Mouse (Mus musculus): ENCODE measurements at regions not wholly inside any gene's neighbourhood (a gene's known extent, or its start where the extent isn't known, plus 50 kb on each side); places are given as distances from the start of the nearest gene placed in this dataset.
A peak's percentile ranks its signal among the peaks of the same experiment; 100 is the strongest.

DNA sequence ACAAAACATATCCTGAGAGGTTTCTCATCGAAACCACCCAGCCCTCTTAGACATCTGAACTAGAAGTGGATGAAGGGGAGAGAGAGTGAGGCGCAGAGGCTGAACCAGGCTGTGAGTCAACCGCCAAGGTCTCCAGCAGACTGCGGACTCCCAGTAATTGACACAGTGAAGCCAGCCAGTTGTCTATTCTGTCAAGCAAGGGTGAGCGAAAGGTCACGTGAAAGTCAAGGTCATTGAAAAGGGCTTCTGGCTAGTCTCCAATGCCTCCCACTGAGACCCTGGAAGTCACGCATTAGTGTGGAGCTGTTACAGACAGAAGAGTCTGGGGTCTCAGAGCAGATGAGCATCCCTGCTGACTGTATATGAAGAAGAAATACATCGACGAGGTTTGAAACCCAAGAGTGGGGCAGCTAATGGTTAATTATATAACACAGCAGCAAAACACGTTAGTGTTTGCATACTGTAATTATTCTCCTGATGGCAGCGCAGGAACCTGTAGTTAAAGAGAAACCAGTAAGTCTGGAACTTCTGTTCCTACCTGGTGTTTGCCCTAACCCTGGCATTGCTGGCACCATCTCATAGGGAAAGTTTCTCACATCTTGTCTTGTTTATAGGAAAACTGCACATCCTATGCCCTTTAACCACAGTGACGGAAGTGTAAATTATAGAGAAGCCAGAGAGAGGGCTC lies 181.5 kb upstream of the Jmjd1c start:
- TF ChIP-seq CTCF (IDR thresholded peaks at IDR 0.05; ENCODE audit: insufficient read depth, low read depth, low read length) (no peak), POLR2A (IDR thresholded peaks at IDR 0.05; ENCODE audit: insufficient read depth, low read depth, low read length) (no peak)
- WGBS = 43% methylated on average over 12 of the region's 12 CpGs
- Histone ChIP-seq H3K27ac (ENCODE audit: insufficient read depth, low read depth, low read length) (no peak overlapping the region), H3K4me3 (ENCODE audit: insufficient read depth, low read depth, low read length) (no peak overlapping the region), H3K4me1 (ENCODE audit: control insufficient read depth, insufficient read depth, low read length) (peaks cover 18% of the 10 kb centered on the region)

DNA sequence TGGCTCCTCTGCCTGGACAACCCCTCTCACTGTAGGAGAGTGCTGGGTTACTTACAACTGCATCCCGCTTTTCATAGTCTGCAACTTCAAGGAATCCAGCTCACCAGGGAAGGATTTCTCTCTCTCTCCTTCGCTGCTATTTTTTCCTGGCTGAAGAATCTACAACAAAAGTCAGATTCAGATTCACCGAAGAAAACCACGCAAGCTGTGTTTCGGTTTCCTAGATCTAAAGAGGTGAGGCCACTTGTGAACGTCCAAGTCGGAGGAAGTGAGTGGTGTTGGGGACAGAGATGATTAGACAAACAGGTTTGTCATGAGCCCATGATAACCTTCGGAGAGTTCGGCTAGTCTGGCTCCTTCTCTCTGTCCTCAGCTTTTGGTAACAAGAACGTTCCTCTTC lies 180.1 kb upstream of the Jmjd1c start:
- WGBS = 68% methylated on average over 10 of the region's 10 CpGs
- H3K4me1 ChIP-seq (ENCODE audit: control insufficient read depth, insufficient read depth, low read length) = peaks cover 27% of the 10 kb centered on the region
- TF ChIP-seq CTCF (IDR thresholded peaks at IDR 0.05; ENCODE audit: insufficient read depth, low read depth, low read length) (no peak), POLR2A (IDR thresholded peaks at IDR 0.05; ENCODE audit: insufficient read depth, low read depth, low read length) (no peak)
- no peak overlapping the region for H3K27ac ChIP-seq (ENCODE audit: insufficient read depth, low read depth, low read length)
- H3K4me3 ChIP-seq (ENCODE audit: insufficient read depth, low read depth, low read length) = no peak overlapping the region

DNA sequence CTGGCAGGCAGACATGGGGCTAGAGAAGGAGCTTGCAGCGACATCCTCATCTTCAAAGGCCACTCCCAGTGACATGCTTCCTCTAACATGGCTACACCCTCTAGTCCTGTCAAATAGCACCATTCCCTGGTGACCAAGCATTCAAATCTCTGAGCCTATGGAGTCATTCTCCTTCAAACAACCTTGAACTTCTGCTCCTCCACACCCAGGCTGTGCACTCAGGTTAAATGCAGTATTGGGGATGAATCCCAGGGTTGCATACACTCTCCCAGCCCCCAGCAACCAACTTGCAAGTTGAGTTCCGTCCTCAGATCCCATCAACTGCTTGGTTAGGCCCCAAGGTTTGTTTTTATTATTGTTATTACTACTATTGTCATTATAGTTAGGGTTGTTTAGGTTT lies 178.2 kb upstream of the Jmjd1c start:
- H3K4me1 ChIP-seq (ENCODE audit: control insufficient read depth, insufficient read depth, low read length) = peaks cover 36% of the 10 kb centered on the region
- TF ChIP-seq CTCF (IDR thresholded peaks at IDR 0.05; ENCODE audit: insufficient read depth, low read depth, low read length) (no peak), POLR2A (IDR thresholded peaks at IDR 0.05; ENCODE audit: insufficient read depth, low read depth, low read length) (no peak)
- 93% methylated on average over 2 of the region's 2 CpGs for WGBS

DNA sequence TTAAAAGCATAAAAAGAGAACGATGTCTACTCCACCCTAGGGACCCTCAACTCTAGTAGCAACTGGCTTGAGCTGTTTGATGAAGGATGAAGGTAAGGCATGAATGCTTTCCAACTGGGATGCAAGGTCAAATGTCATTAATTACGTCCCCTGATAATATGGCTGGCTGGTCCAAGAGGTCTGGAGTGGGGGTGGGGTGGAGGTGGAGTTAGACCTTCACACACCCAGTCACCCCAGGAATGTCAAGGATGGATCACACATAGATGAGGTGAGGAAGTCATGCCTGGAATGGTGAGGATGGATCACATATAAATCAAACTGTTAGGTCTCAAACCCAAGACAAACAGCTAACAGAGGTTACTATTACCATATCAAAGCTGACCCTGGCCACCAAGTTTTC lies 177.2 kb upstream of the Jmjd1c start:
- Histone ChIP-seq H3K4me3 (ENCODE audit: insufficient read depth, low read depth, low read length) (no peak overlapping the region), H3K27ac (ENCODE audit: insufficient read depth, low read depth, low read length) (no peak overlapping the region), H3K4me1 (ENCODE audit: control insufficient read depth, insufficient read depth, low read length) (peaks cover 33% of the 10 kb centered on the region)
- WGBS = 94% methylated on average over 2 of the region's 2 CpGs
- TF ChIP-seq CTCF (IDR thresholded peaks at IDR 0.05; ENCODE audit: insufficient read depth, low read depth, low read length) = no peak
- no peak for TF ChIP-seq POLR2A (IDR thresholded peaks at IDR 0.05; ENCODE audit: insufficient read depth, low read depth, low read length)

More for the DNA sequence above, 178.2 kb upstream of the Jmjd1c start:
- no peak overlapping the region for H3K27ac ChIP-seq (ENCODE audit: insufficient read depth, low read depth, low read length)
- H3K4me3 ChIP-seq (ENCODE audit: insufficient read depth, low read depth, low read length) = no peak overlapping the region

DNA sequence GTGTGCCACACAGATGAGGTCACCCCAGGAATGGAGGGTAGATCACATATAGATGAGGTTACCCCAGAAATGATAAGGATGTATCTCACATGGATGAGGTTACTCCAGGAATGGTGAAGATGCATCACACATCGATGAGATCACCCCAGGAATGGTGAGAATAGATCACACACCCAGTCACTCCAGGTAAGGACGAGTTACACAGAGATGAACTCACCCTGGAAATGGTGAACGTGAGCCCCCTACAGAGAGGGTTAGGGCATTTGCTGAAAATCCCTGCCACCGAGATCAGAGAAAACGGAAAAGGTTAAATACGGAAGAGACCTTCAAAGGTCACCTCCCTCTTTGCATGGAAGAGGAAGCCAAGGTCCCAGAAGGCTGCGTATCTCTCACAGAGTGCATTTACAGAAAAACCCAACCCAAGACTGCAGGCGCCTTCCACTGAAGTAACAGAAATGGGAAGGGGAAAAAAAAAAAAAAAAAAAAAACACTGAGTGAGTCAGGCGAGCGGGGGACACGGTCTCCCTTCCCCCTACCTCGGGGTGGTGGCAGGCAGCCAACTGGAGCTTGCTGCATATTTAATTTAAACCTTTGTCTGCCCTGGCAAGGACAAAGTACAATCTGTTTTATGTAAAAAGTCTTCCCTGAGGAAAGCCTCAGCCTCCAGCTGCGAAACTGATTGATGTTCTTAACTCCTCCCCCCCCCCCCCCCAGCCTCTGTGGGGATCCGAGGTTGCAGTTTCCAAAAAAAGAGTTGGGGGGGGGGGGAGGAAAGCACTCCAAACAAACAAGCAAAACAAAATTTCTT lies 175.8 kb upstream of the Jmjd1c start:
- WGBS = 2% methylated on average over 14 of the region's 14 CpGs
- Histone ChIP-seq H3K4me3 (ENCODE audit: insufficient read depth, low read depth, low read length) (peak overlapping the region; percentile 23), H3K4me1 (ENCODE audit: control insufficient read depth, insufficient read depth, low read length) (peaks cover 28% of the 10 kb centered on the region), H3K27ac (ENCODE audit: insufficient read depth, low read depth, low read length) (peak overlapping the region; percentile 98)
- TF ChIP-seq CTCF (IDR thresholded peaks at IDR 0.05; ENCODE audit: insufficient read depth, low read depth, low read length) = no peak

DNA sequence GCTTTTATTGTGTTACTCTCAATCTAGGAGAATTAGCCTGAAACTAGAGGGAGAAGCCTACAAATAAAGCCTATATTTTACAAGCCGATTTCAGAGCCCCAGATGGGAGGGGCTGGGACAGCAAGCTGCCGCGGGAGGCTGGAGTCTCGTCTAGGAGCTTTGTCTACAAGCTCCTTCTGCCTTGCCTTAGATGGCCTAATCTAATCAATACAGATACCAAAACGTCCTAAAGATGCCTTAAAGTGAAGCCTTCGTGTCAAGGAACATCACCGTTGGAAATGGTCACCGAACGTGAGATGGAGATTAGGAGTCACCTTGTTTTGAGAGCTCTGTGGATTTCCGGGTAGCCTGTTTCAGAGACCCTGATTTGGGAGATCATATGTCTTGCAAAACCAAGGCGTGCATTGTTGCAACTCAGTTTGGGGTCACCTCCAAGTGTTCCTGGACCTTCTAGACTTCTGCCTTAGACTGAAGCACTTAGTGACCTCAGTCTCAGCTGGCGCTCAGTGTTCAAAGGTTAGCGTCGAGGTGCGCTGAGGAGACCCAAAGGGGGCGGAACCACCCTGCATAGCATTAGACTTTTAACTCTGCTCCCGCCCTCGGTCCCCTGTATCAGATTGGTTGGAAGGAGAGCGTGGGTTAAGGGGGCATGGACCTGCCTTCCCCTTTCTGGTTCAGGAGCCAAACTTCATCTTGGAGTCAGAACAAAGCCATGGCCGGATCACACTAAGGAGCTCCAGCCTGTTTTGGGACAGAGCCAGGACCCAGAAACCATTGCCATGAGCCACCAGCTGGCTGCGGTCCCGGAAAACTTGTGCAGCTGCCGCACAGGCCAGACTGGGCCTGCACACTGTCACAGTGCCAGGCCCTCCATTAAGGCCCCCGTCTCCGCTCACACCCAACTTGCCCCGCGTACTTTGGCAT lies 174.9 kb upstream of the Jmjd1c start:
- peaks cover 25% of the 10 kb centered on the region for H3K4me1 ChIP-seq (ENCODE audit: control insufficient read depth, insufficient read depth, low read length)
- 16% methylated on average over 27 of the region's 27 CpGs for WGBS
- peak overlapping the region; percentile 98 for H3K27ac ChIP-seq (ENCODE audit: insufficient read depth, low read depth, low read length)
- H3K4me3 ChIP-seq (ENCODE audit: insufficient read depth, low read depth, low read length) = 0 out of 2 replicates have a peak overlapping the region, but pooled peaks have one; percentile 1
- TF ChIP-seq POLR2A (IDR thresholded peaks at IDR 0.05; ENCODE audit: insufficient read depth, low read depth, low read length) (no peak), CTCF (IDR thresholded peaks at IDR 0.05; ENCODE audit: insufficient read depth, low read depth, low read length) (no peak)

DNA sequence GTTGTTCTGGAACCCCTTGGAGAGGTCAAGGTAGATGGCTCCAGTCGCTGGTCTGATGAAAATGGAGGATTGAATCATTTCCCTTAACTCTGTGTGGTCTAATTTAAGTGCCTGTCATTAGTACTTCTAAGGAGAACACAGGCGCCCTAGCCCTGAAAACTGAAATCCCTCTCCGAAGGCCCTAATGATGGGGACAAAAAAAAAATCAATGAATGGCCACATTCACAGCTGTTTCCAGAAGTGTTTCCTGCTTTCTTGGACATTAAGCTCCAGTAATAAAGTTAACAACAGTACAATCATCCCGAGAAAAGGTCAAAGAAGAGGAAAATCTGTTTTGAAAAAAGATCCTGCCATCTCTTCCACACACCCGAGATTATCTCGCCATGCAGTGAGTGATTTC lies 174.1 kb upstream of the Jmjd1c start:
- WGBS = 56% methylated on average over 6 of the region's 6 CpGs
- TF ChIP-seq POLR2A (IDR thresholded peaks at IDR 0.05; ENCODE audit: insufficient read depth, low read depth, low read length) (no peak), CTCF (IDR thresholded peaks at IDR 0.05; ENCODE audit: insufficient read depth, low read depth, low read length) (no peak)

DNA sequence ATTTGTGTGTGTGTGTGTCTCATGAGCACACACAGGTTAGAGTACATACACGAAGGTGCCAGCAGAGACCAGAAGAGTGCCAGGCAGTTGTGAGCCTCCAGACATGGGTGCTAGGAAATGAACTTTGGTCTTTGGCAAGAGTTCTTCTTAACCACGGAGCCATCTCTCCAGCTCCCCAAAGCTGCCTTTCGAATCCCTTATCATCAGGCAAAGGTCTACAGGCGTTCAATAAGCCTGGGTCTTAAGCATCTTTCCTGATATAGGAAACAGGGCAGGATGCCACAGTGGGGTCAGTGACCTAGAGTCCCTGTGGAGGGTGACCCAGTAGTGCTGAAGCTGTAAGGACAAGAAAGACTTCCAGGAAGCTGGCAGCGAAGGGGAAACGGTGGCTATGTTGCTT lies 173.6 kb upstream of the Jmjd1c start:
- 82% methylated on average over 6 of the region's 6 CpGs for WGBS
- no peak for TF ChIP-seq CTCF (IDR thresholded peaks at IDR 0.05; ENCODE audit: insufficient read depth, low read depth, low read length)
- TF ChIP-seq POLR2A (IDR thresholded peaks at IDR 0.05; ENCODE audit: insufficient read depth, low read depth, low read length) = no peak
- peaks cover 25% of the 10 kb centered on the region for H3K4me1 ChIP-seq (ENCODE audit: control insufficient read depth, insufficient read depth, low read length)
- no peak overlapping the region; the same call in 1 of the 2 replicates for H3K27ac ChIP-seq (ENCODE audit: insufficient read depth, low read depth, low read length)
- H3K4me3 ChIP-seq (ENCODE audit: insufficient read depth, low read depth, low read length) = no peak overlapping the region

More for the DNA sequence above, 174.1 kb upstream of the Jmjd1c start:
- Histone ChIP-seq H3K4me3 (ENCODE audit: insufficient read depth, low read depth, low read length) (no peak overlapping the region), H3K27ac (ENCODE audit: insufficient read depth, low read depth, low read length) (peak overlapping the region; percentile 37; the same call in 1 of the 2 replicates), H3K4me1 (ENCODE audit: control insufficient read depth, insufficient read depth, low read length) (peaks cover 25% of the 10 kb centered on the region)
